Mouse (Mus musculus): Measurements from ENCODE around the gene Kcnq5. TPM values are rescaled to one million over a fixed set of nuclear protein-coding genes. Genes with fewer than 3 reads are reported as not detected.
"Not testable (repeated sequence)": the region's sequence is repeated elsewhere in the genome, so short reads cannot be mapped to it uniquely, and the experiment has no call there.

Kcnq5 gene
- polyA plus RNA-seq, 1 experiment from 2014 or later = 0.89 TPM

- Histone ChIP-seq H3K27ac (ENCODE audit: low read length) (no peak overlapping the region), H3K4me2 (ENCODE audit: low read depth, low read length) (no peak overlapping the region), H3K27me3 (replicated peaks; ENCODE audit: control insufficient read depth, insufficient read depth, low read length) (no peaks in the 10 kb centered on the region), H3K36me3 (ENCODE audit: control insufficient read depth, insufficient read depth, low read length) (no peaks in the 10 kb centered on the region), H3K9ac (ENCODE audit: low read depth, low read length) (no peak overlapping the region), H3K4me1 (ENCODE audit: control insufficient read depth, insufficient read depth, low read length) (no peaks in the 10 kb centered on the region), H3K4me3 (ENCODE audit: low read length) (no peak overlapping the region), H3K9me3 (ENCODE audit: control insufficient read depth, low read length) (no peaks in the 10 kb centered on the region)
- no peak for ATAC-seq
- WGBS = 74% methylated on average over 1 of the region's 1 CpGs
Measured at GRCm38 (mm10) chr1:21622039-21622438, 339.7 kb downstream of the Kcnq5 start.

GRCm38 (mm10) chr1:21618712-21619111 is 343.0 kb downstream of the Kcnq5 start:
- Histone ChIP-seq H3K27me3 (replicated peaks; ENCODE audit: control insufficient read depth, insufficient read depth, low read length) (no peaks in the 10 kb centered on the region), H3K27ac (ENCODE audit: low read length) (no peak overlapping the region), H3K4me1 (ENCODE audit: control insufficient read depth, insufficient read depth, low read length) (no peaks in the 10 kb centered on the region), H3K4me2 (ENCODE audit: low read depth, low read length) (no peak overlapping the region), H3K4me3 (ENCODE audit: low read length) (no peak overlapping the region), H3K36me3 (ENCODE audit: control insufficient read depth, insufficient read depth, low read length) (no peaks in the 10 kb centered on the region), H3K9ac (ENCODE audit: low read depth, low read length) (no peak overlapping the region), H3K9me3 (ENCODE audit: control insufficient read depth, low read length) (no peaks in the 10 kb centered on the region)
- no peak for ATAC-seq
- WGBS = 96% methylated on average over 3 of the region's 3 CpGs

GRCm38 (mm10) chr1:21616666-21617065 is 345.1 kb downstream of the Kcnq5 start:
- H3K36me3 ChIP-seq (ENCODE audit: control insufficient read depth, insufficient read depth, low read length) = no peaks in the 10 kb centered on the region
- no peaks in the 10 kb centered on the region for H3K4me1 ChIP-seq (ENCODE audit: control insufficient read depth, insufficient read depth, low read length)
- ATAC-seq = no peak
- H3K9me3 ChIP-seq (ENCODE audit: control insufficient read depth, low read length) = no peaks in the 10 kb centered on the region
- H3K4me2 ChIP-seq (ENCODE audit: low read depth, low read length) = no peak overlapping the region
- H3K4me3 ChIP-seq (ENCODE audit: low read length) = no peak overlapping the region
- no peaks in the 10 kb centered on the region for H3K27me3 ChIP-seq (replicated peaks; ENCODE audit: control insufficient read depth, insufficient read depth, low read length)
- WGBS = 67% methylated on average over 4 of the region's 4 CpGs
- H3K27ac ChIP-seq (ENCODE audit: low read length) = no peak overlapping the region
- no peak overlapping the region for H3K9ac ChIP-seq (ENCODE audit: low read depth, low read length)

DNA sequence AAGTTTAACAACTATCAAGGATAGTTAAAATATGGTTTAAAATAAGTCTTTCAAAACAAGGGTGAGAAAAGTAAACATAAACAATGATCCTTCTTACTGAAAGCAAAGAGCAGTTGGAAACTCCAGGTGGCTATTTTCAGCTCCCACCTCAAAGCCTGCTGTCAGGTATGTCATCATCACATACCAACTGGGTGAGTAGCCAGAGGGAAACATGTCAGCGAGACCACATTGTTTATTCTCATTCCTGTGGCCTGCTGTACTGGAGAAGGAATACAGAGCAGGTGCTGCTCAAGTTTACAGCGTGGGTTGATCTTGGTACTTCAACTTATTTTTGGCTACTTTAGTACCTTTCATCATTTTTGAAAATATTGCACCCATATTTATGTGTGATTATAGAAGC is 347.8 kb downstream of the Kcnq5 start:
- Histone ChIP-seq H3K4me2 (ENCODE audit: low read depth, low read length) (no peak overlapping the region), H3K4me3 (ENCODE audit: low read length) (no peak overlapping the region), H3K27ac (ENCODE audit: low read length) (no peak overlapping the region), H3K4me1 (ENCODE audit: control insufficient read depth, insufficient read depth, low read length) (no peaks in the 10 kb centered on the region), H3K9ac (ENCODE audit: low read depth, low read length) (no peak overlapping the region), H3K27me3 (replicated peaks; ENCODE audit: control insufficient read depth, insufficient read depth, low read length) (no peaks in the 10 kb centered on the region), H3K9me3 (ENCODE audit: control insufficient read depth, low read length) (no peaks in the 10 kb centered on the region), H3K36me3 (ENCODE audit: control insufficient read depth, insufficient read depth, low read length) (no peaks in the 10 kb centered on the region)
- no peak for ATAC-seq
- WGBS = 34% methylated on average over 2 of the region's 2 CpGs

GRCm38 (mm10) chr1:21604003-21604402 is 357.7 kb downstream of the Kcnq5 start:
- no peak for ATAC-seq
- Histone ChIP-seq H3K36me3 (ENCODE audit: control insufficient read depth, insufficient read depth, low read length) (no peaks in the 10 kb centered on the region), H3K27me3 (replicated peaks; ENCODE audit: control insufficient read depth, insufficient read depth, low read length) (no peaks in the 10 kb centered on the region), H3K4me3 (ENCODE audit: low read length) (no peak overlapping the region), H3K4me1 (ENCODE audit: control insufficient read depth, insufficient read depth, low read length) (no peaks in the 10 kb centered on the region), H3K4me2 (ENCODE audit: low read depth, low read length) (no peak overlapping the region), H3K9me3 (ENCODE audit: control insufficient read depth, low read length) (no peaks in the 10 kb centered on the region), H3K27ac (ENCODE audit: low read length) (no peak overlapping the region), H3K9ac (ENCODE audit: low read depth, low read length) (no peak overlapping the region)
- WGBS = 81% methylated on average over 4 of the region's 4 CpGs

GRCm38 (mm10) chr1:21602567-21602966 is 359.2 kb downstream of the Kcnq5 start:
- no peak overlapping the region for H3K4me3 ChIP-seq (ENCODE audit: low read length)
- no peak overlapping the region for H3K4me2 ChIP-seq (ENCODE audit: low read depth, low read length)
- no peak for ATAC-seq
- H3K27ac ChIP-seq (ENCODE audit: low read length) = no peak overlapping the region
- no peaks in the 10 kb centered on the region for H3K36me3 ChIP-seq (ENCODE audit: control insufficient read depth, insufficient read depth, low read length)
- no peaks in the 10 kb centered on the region for H3K4me1 ChIP-seq (ENCODE audit: control insufficient read depth, insufficient read depth, low read length)
- H3K27me3 ChIP-seq (replicated peaks; ENCODE audit: control insufficient read depth, insufficient read depth, low read length) = no peaks in the 10 kb centered on the region
- no peak overlapping the region for H3K9ac ChIP-seq (ENCODE audit: low read depth, low read length)
- no peaks in the 10 kb centered on the region for H3K9me3 ChIP-seq (ENCODE audit: control insufficient read depth, low read length)

DNA sequence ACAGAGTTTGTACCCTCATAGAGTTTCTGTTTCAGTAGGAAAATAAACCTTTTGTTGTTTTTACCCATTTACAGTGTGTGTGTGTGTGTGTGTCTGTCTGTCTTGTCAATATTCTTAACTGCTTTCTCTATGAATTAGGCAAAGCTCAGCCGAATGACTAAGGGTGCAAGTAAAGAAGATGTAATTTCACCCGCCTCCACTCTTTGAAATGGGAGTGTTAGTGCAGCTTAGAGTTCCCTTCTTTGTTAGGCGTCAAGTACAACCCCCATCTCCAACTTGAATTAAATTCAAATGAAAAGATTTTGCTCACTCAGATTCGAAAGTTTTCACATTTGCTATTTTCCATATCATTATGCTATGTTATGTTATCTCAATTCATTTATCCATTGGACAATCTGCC is 361.1 kb downstream of the Kcnq5 start:
- Histone ChIP-seq H3K36me3 (ENCODE audit: control insufficient read depth, insufficient read depth, low read length) (no peaks in the 10 kb centered on the region), H3K27ac (ENCODE audit: low read length) (no peak overlapping the region), H3K27me3 (replicated peaks; ENCODE audit: control insufficient read depth, insufficient read depth, low read length) (no peaks in the 10 kb centered on the region), H3K4me1 (ENCODE audit: control insufficient read depth, insufficient read depth, low read length) (no peaks in the 10 kb centered on the region), H3K4me3 (ENCODE audit: low read length) (no peak overlapping the region), H3K9me3 (ENCODE audit: control insufficient read depth, low read length) (no peaks in the 10 kb centered on the region), H3K9ac (ENCODE audit: low read depth, low read length) (no peak overlapping the region), H3K4me2 (ENCODE audit: low read depth, low read length) (no peak overlapping the region)
- no peak for ATAC-seq
- WGBS = 79% methylated on average over 4 of the region's 4 CpGs

- Histone ChIP-seq H3K27me3 (replicated peaks; ENCODE audit: control insufficient read depth, insufficient read depth, low read length) (no peaks in the 10 kb centered on the region), H3K4me2 (ENCODE audit: low read depth, low read length) (no peak overlapping the region), H3K9ac (ENCODE audit: low read depth, low read length) (no peak overlapping the region), H3K36me3 (ENCODE audit: control insufficient read depth, insufficient read depth, low read length) (no peaks in the 10 kb centered on the region), H3K4me1 (ENCODE audit: control insufficient read depth, insufficient read depth, low read length) (no peaks in the 10 kb centered on the region), H3K27ac (ENCODE audit: low read length) (no peak overlapping the region), H3K9me3 (ENCODE audit: control insufficient read depth, low read length) (no peaks in the 10 kb centered on the region), H3K4me3 (ENCODE audit: low read length) (no peak overlapping the region)
- ATAC-seq = no peak
- WGBS = 50% methylated on average over 4 of the region's 4 CpGs
Measured at GRCm38 (mm10) chr1:21593872-21594271, 367.9 kb downstream of the Kcnq5 start.

- 87% methylated on average over 2 of the region's 2 CpGs for WGBS
- not testable (repeated sequence) for ATAC-seq
Measured at GRCm38 (mm10) chr1:21567397-21567796, 394.3 kb downstream of the Kcnq5 start.

DNA sequence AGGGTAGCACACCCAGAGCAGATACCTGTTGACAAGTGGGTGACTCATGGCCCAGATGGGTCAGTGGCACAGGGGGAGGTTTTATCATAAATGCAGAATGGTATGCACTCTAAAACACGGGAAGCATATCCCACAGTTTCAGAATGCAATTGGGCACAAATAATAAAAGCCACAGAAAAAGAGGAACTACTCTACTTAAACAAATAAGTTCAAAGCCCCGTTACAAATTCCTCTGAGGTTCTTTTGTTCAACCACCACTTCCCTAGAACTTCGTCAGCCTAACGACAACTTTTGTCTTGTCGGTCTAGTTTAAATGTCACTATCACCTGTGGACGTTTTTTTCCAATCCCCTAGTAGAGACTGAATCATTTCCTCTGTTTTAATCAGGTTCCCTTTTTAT is 407.1 kb downstream of the Kcnq5 start:
- Histone ChIP-seq H3K4me3 (ENCODE audit: low read length) (no peak overlapping the region), H3K27ac (ENCODE audit: low read length) (no peak overlapping the region), H3K36me3 (ENCODE audit: control insufficient read depth, insufficient read depth, low read length) (no peaks in the 10 kb centered on the region), H3K27me3 (replicated peaks; ENCODE audit: control insufficient read depth, insufficient read depth, low read length) (no peaks in the 10 kb centered on the region), H3K9ac (ENCODE audit: low read depth, low read length) (no peak overlapping the region), H3K4me2 (ENCODE audit: low read depth, low read length) (no peak overlapping the region), H3K4me1 (ENCODE audit: control insufficient read depth, insufficient read depth, low read length) (no peaks in the 10 kb centered on the region), H3K9me3 (ENCODE audit: control insufficient read depth, low read length) (no peaks in the 10 kb centered on the region)
- WGBS = 73% methylated on average over 6 of the region's 6 CpGs
- ATAC-seq = no peak

More at GRCm38 (mm10) chr1:21567397-21567796, 394.3 kb downstream of the Kcnq5 start:
- not testable (repeated sequence) for H3K36me3 ChIP-seq (ENCODE audit: control insufficient read depth, insufficient read depth, low read length); H3K4me3 ChIP-seq (ENCODE audit: low read length); H3K4me2 ChIP-seq (ENCODE audit: low read depth, low read length); H3K27me3 ChIP-seq (replicated peaks; ENCODE audit: control insufficient read depth, insufficient read depth, low read length); H3K4me1 ChIP-seq (ENCODE audit: control insufficient read depth, insufficient read depth, low read length); H3K9ac ChIP-seq (ENCODE audit: low read depth, low read length); H3K9me3 ChIP-seq (ENCODE audit: control insufficient read depth, low read length); H3K27ac ChIP-seq (ENCODE audit: low read length)
